Mouse (Mus musculus) bone marrow, adult 2 months (tissue): ENCODE data around the gene Bmi1.

Source experiments
- CTCF ChIP-seq: fragments of 200-500 bp; IDR thresholded peaks from 2 replicates; pipeline ENCODE4 v1.5.1; 2011; ENCODE audit warnings: low read length, control low read depth; ENCODE audit not compliant: control insufficient read depth, insufficient read depth
- POLR2A ChIP-seq: fragments of 200-500 bp; IDR thresholded peaks from 2 replicates; pipeline ENCODE4 v1.6.1; 2011; ENCODE audit warnings: low read depth, mild to moderate bottlenecking, control low read depth, low read length, borderline replicate concordance; ENCODE audit not compliant: control insufficient read depth

GRCm38 (mm10) chr2:18692031-18692430, 15.2 kb downstream of the Bmi1 start:
- TF ChIP-seq CTCF: no peak
- TF ChIP-seq POLR2A: no peak
